Mouse (Mus musculus): Measurements from ENCODE around the gene Adgrl2. TPM values are rescaled to one million over a fixed set of nuclear protein-coding genes. Genes with fewer than 3 reads are reported as not detected.
A peak's percentile ranks its signal among the peaks of the same experiment; 100 is the strongest.

The Adgrl2 gene
- polyA plus RNA-seq, 1 experiment from 2014 or later = 138 TPM

- Histone ChIP-seq H3K9ac (no peak overlapping the region), H3K27ac (replicated peaks) (no peak overlapping the region), H3K4me3 (no peak overlapping the region), H3K4me1 (replicated peaks) (peaks cover 38% of the 10 kb centered on the region), H3K27me3 (no peaks in the 10 kb centered on the region), H3K36me3 (no peaks in the 10 kb centered on the region), H3K4me2 (no peak overlapping the region), H3K9me3 (no peaks in the 10 kb centered on the region)
- WGBS = 48% methylated on average over 14 of the region's 14 CpGs
- no peak for ATAC-seq (ENCODE audit: low FRiP score, low read depth)
Measured at GRCm38 (mm10) chr3:148912944-148913684, 77.2 kb downstream of the Adgrl2 start.

- no peak overlapping the region for H3K4me2 ChIP-seq
- 52% methylated on average over 6 of the region's 6 CpGs for WGBS
- H3K27ac ChIP-seq (replicated peaks) = no peak overlapping the region
- ATAC-seq (ENCODE audit: low FRiP score, low read depth) = no peak
- H3K9ac ChIP-seq = no peak overlapping the region
- H3K9me3 ChIP-seq = no peaks in the 10 kb centered on the region
- no peaks in the 10 kb centered on the region for H3K27me3 ChIP-seq
- peaks cover 40% of the 10 kb centered on the region for H3K4me1 ChIP-seq (replicated peaks)
- H3K4me3 ChIP-seq = no peak overlapping the region
- no peaks in the 10 kb centered on the region for H3K36me3 ChIP-seq
Measured at GRCm38 (mm10) chr3:148912536-148912935, 77.8 kb downstream of the Adgrl2 start.

GRCm38 (mm10) chr3:148907873-148908272 is 82.5 kb downstream of the Adgrl2 start:
- H3K4me3 ChIP-seq = no peak overlapping the region
- H3K9me3 ChIP-seq = no peaks in the 10 kb centered on the region
- peaks cover 34% of the 10 kb centered on the region for H3K4me1 ChIP-seq (replicated peaks)
- WGBS = 71% methylated on average over 3 of the region's 3 CpGs
- H3K27me3 ChIP-seq = no peaks in the 10 kb centered on the region
- no peak overlapping the region for H3K4me2 ChIP-seq
- no peak overlapping the region for H3K27ac ChIP-seq (replicated peaks)
- H3K9ac ChIP-seq = no peak overlapping the region
- H3K36me3 ChIP-seq = no peaks in the 10 kb centered on the region
- no peak for ATAC-seq (ENCODE audit: low FRiP score, low read depth)

GRCm38 (mm10) chr3:148907024-148907778 is 83.2 kb downstream of the Adgrl2 start:
- WGBS = 77% methylated on average over 6 of the region's 6 CpGs
- H3K36me3 ChIP-seq = no peaks in the 10 kb centered on the region
- H3K4me1 ChIP-seq (replicated peaks) = peaks cover 29% of the 10 kb centered on the region
- no peak for ATAC-seq (ENCODE audit: low FRiP score, low read depth)
- no peak overlapping the region for H3K27ac ChIP-seq (replicated peaks)
- no peak overlapping the region for H3K4me2 ChIP-seq
- H3K4me3 ChIP-seq = no peak overlapping the region
- no peaks in the 10 kb centered on the region for H3K27me3 ChIP-seq
- H3K9me3 ChIP-seq = no peaks in the 10 kb centered on the region
- H3K9ac ChIP-seq = no peak overlapping the region

GRCm38 (mm10) chr3:148905906-148906779 is 84.2 kb downstream of the Adgrl2 start:
- Histone ChIP-seq H3K9me3 (no peaks in the 10 kb centered on the region), H3K27ac (replicated peaks) (no peak overlapping the region), H3K36me3 (no peaks in the 10 kb centered on the region), H3K4me3 (no peak overlapping the region), H3K4me1 (replicated peaks) (peaks cover 25% of the 10 kb centered on the region), H3K27me3 (no peaks in the 10 kb centered on the region), H3K9ac (no peak overlapping the region), H3K4me2 (no peak overlapping the region)
- 67% methylated on average over 13 of the region's 13 CpGs for WGBS
- ATAC-seq (ENCODE audit: low FRiP score, low read depth) = peak; percentile 37; the same call in 1 of the 2 replicates

- Histone ChIP-seq H3K4me1 (replicated peaks) (peaks cover 22% of the 10 kb centered on the region), H3K27me3 (no peaks in the 10 kb centered on the region), H3K27ac (replicated peaks) (no peak overlapping the region), H3K9ac (no peak overlapping the region), H3K9me3 (no peaks in the 10 kb centered on the region), H3K36me3 (no peaks in the 10 kb centered on the region), H3K4me3 (no peak overlapping the region), H3K4me2 (no peak overlapping the region)
- WGBS = 75% methylated on average over 7 of the region's 7 CpGs
- no peak for ATAC-seq (ENCODE audit: low FRiP score, low read depth)
Measured at GRCm38 (mm10) chr3:148905435-148905834, 84.9 kb downstream of the Adgrl2 start.

- Histone ChIP-seq H3K9ac (no peak overlapping the region), H3K27me3 (no peaks in the 10 kb centered on the region), H3K4me3 (no peak overlapping the region), H3K4me2 (no peak overlapping the region), H3K9me3 (no peaks in the 10 kb centered on the region), H3K36me3 (no peaks in the 10 kb centered on the region), H3K27ac (replicated peaks) (no peak overlapping the region), H3K4me1 (replicated peaks) (peaks cover 20% of the 10 kb centered on the region)
- 35% methylated on average over 6 of the region's 6 CpGs for WGBS
- ATAC-seq (ENCODE audit: low FRiP score, low read depth) = no peak
Measured at GRCm38 (mm10) chr3:148899857-148900256, 90.5 kb downstream of the Adgrl2 start.

- H3K9me3 ChIP-seq = no peaks in the 10 kb centered on the region
- 53% methylated on average over 6 of the region's 6 CpGs for WGBS
- H3K4me3 ChIP-seq = no peak overlapping the region
- H3K9ac ChIP-seq = no peak overlapping the region
- no peaks in the 10 kb centered on the region for H3K36me3 ChIP-seq
- no peak overlapping the region for H3K4me2 ChIP-seq
- H3K4me1 ChIP-seq (replicated peaks) = peaks cover 22% of the 10 kb centered on the region
- no peak overlapping the region for H3K27ac ChIP-seq (replicated peaks)
- no peak for ATAC-seq (ENCODE audit: low FRiP score, low read depth)
- no peaks in the 10 kb centered on the region for H3K27me3 ChIP-seq
Measured at GRCm38 (mm10) chr3:148899416-148899815, 90.9 kb downstream of the Adgrl2 start.

- H3K4me1 ChIP-seq (replicated peaks) = peaks cover 22% of the 10 kb centered on the region
- ATAC-seq (ENCODE audit: low FRiP score, low read depth) = no peak
- no peak overlapping the region for H3K27ac ChIP-seq (replicated peaks)
- no peak overlapping the region for H3K4me3 ChIP-seq
- H3K36me3 ChIP-seq = no peaks in the 10 kb centered on the region
- no peak overlapping the region for H3K9ac ChIP-seq
- 75% methylated on average over 8 of the region's 8 CpGs for WGBS
- H3K27me3 ChIP-seq = no peaks in the 10 kb centered on the region
- H3K4me2 ChIP-seq = no peak overlapping the region
- H3K9me3 ChIP-seq = no peaks in the 10 kb centered on the region
Measured at GRCm38 (mm10) chr3:148898535-148899250, 91.7 kb downstream of the Adgrl2 start.

GRCm38 (mm10) chr3:148896281-148896680 is 94.1 kb downstream of the Adgrl2 start:
- ATAC-seq (ENCODE audit: low FRiP score, low read depth) = no peak
- no peaks in the 10 kb centered on the region for H3K27me3 ChIP-seq
- peaks cover 22% of the 10 kb centered on the region for H3K4me1 ChIP-seq (replicated peaks)

GRCm38 (mm10) chr3:148895396-148896109 is 94.8 kb downstream of the Adgrl2 start:
- ATAC-seq (ENCODE audit: low FRiP score, low read depth) = no peak
- H3K4me2 ChIP-seq = no peak overlapping the region

More at GRCm38 (mm10) chr3:148896281-148896680, 94.1 kb downstream of the Adgrl2 start:
- Histone ChIP-seq H3K9ac (no peak overlapping the region), H3K27ac (replicated peaks) (no peak overlapping the region), H3K4me3 (no peak overlapping the region), H3K36me3 (no peaks in the 10 kb centered on the region), H3K4me2 (peak overlapping the region; percentile 8; the same call in 1 of the 2 replicates), H3K9me3 (no peaks in the 10 kb centered on the region)
- 53% methylated on average over 10 of the region's 10 CpGs for WGBS

More at GRCm38 (mm10) chr3:148895396-148896109, 94.8 kb downstream of the Adgrl2 start:
- 76% methylated on average over 13 of the region's 13 CpGs for WGBS
- peaks cover 22% of the 10 kb centered on the region for H3K4me1 ChIP-seq (replicated peaks)
- H3K9ac ChIP-seq = no peak overlapping the region
- H3K27me3 ChIP-seq = no peaks in the 10 kb centered on the region
- H3K27ac ChIP-seq (replicated peaks) = peak overlapping the region; percentile 25; the same call in 1 of the 2 replicates
- no peaks in the 10 kb centered on the region for H3K9me3 ChIP-seq
- H3K4me3 ChIP-seq = no peak overlapping the region
- H3K36me3 ChIP-seq = no peaks in the 10 kb centered on the region

All from hindbrain, embryonic 15.5 days (tissue).